Mouse (Mus musculus) lung, postnatal 25 days (tissue): Measurements from ENCODE around the gene Syce2.
"Not testable (repeated sequence)": the region's sequence is repeated elsewhere in the genome, so short reads cannot be mapped to it uniquely, and the experiment has no call there.

Experiments
- DNase-seq: peaks from one replicate; pipeline ENCODE4 v3.0.0; 2022; ENCODE audit warnings: low spot score

The Syce2 gene

GRCm38 (mm10) chr8:84901752-84902151 lies 29.8 kb downstream of the Syce2 start, which contains the start of gene Klf1:
Gene Klf1, plus strand, starts transcription at chr8:84901928.
- no peak for DNase-seq

- no peak for DNase-seq
Measured at GRCm38 (mm10) chr8:84902367-84902919, 30.5 kb downstream of the Syce2 start.

GRCm38 (mm10) chr8:84902920-84903661 lies 31.2 kb downstream of the Syce2 start:
- peak; percentile 92 for DNase-seq

GRCm38 (mm10) chr8:84904351-84904750 lies 32.4 kb downstream of the Syce2 start:
- DNase-seq, result no peak

GRCm38 (mm10) chr8:84907037-84907436 lies 35.1 kb downstream of the Syce2 start:
- DNase-seq, result no peak

GRCm38 (mm10) chr8:84907493-84907892 lies 35.6 kb downstream of the Syce2 start:
- DNase-seq, result no peak

GRCm38 (mm10) chr8:84907979-84908378 lies 36.1 kb downstream of the Syce2 start:
- not testable (repeated sequence) for DNase-seq

- DNase-seq, result peak; percentile 99
Measured at GRCm38 (mm10) chr8:84908421-84909161, 36.7 kb downstream of the Syce2 start, which contains the start of gene Dnase2a. Gene Dnase2a, plus strand, starts transcription at chr8:84908560.

- DNase-seq, result no peak
Measured at GRCm38 (mm10) chr8:84909162-84909767, 37.4 kb downstream of the Syce2 start.

GRCm38 (mm10) chr8:84909949-84910348 lies 38.0 kb downstream of the Syce2 start:
- no peak for DNase-seq

- DNase-seq, result no peak
Measured at GRCm38 (mm10) chr8:84910551-84910950, 38.6 kb downstream of the Syce2 start.

GRCm38 (mm10) chr8:84911854-84912253 lies 39.9 kb downstream of the Syce2 start:
- no peak for DNase-seq

GRCm38 (mm10) chr8:84912391-84912790 lies 40.5 kb downstream of the Syce2 start:
- DNase-seq, result no peak

GRCm38 (mm10) chr8:84912895-84913501 lies 41.1 kb downstream of the Syce2 start:
- DNase-seq, result peak; percentile 86

GRCm38 (mm10) chr8:84913502-84913900 lies 41.6 kb downstream of the Syce2 start:
- DNase-seq, result peak; percentile 17

GRCm38 (mm10) chr8:84913960-84914359 lies 42.0 kb downstream of the Syce2 start:
- DNase-seq, result peak; percentile 32

- peak; percentile 47 for DNase-seq
Measured at GRCm38 (mm10) chr8:84915269-84915668, 43.4 kb downstream of the Syce2 start.

GRCm38 (mm10) chr8:84917781-84918180 lies 45.9 kb downstream of the Syce2 start:
- DNase-seq, result no peak

- DNase-seq, result no peak
Measured at GRCm38 (mm10) chr8:84918646-84919045, 46.7 kb downstream of the Syce2 start.

GRCm38 (mm10) chr8:84921596-84921995 lies 49.7 kb downstream of the Syce2 start:
- peak; percentile 84 for DNase-seq

GRCm38 (mm10) chr8:84925557-84925956 lies 53.6 kb downstream of the Syce2 start:
- DNase-seq, result no peak

- no peak for DNase-seq
Measured at GRCm38 (mm10) chr8:84927513-84927912, 55.6 kb downstream of the Syce2 start.
